Mouse (Mus musculus) CD4-positive, CD25-positive, alpha-beta regulatory T cell, adult 4 months (primary cell): Measurements from ENCODE around the gene Chmp4b. TPM values are rescaled to one million over a fixed set of nuclear protein-coding genes. Genes with fewer than 3 reads are reported as not detected.

Experiments
- ATAC-seq: one replicate; pipeline ENCODE4 v1.8.0; 2017
- polyA plus RNA-seq, 2 experiments: library from polyadenylated mRNA; unstranded; fragments of 100-300 nt; shearing (Covaris generic); gene quantifications; one replicate each; pipeline ENCODE4 v1.2.1; 2017

Gene Chmp4b
- polyA plus RNA-seq, 2 experiments from 2014 or later, result 2.4 to 6.2 TPM

DNA sequence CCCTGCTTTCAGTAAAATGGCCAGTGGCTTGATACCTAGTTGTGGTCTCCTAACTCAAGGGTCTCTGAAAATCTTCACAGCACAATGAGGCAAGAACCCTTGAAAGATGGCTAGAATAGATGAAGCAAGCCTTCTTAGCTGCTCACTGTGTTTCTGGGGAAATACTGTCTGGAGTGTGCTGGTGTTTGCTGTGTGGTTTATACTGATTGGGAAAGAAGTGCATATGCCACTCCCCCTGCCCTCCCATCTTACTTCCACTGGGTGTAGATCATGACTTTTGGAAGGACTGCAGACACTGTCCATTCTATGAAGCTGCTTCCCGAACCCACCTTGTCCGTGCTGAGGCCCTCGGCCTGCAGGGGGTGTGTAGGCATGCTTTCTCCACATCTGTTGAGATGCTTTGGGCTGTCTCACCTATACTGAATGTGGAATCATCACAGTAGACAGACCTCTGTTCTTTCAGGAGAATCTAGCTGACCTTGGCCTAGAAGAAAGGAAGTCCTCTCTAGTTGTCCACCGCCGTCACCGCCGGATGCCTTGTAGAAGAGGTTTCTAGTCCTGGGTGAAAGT is 33.5 kb downstream of the Chmp4b start:
- no peak for ATAC-seq

DNA sequence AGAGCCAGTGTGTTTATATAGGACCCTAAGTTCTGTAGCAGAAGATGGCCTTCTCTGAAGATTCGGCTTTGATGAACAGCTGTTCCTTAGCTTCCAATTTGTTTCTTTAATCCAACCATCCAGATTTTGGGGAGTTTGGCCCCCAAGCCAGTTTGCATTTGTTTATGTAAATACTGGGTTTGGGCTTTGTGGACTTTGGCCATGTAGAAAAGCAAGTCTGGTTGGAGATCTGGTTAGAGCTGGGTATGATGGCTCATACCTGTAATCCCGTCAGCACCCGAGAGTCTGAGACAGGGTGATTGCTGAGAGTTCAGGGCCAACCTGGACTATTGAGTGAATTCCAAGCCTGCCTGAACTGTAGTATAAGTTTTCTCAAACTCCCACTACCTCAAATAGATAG is 34.3 kb downstream of the Chmp4b start:
- no peak for ATAC-seq

DNA sequence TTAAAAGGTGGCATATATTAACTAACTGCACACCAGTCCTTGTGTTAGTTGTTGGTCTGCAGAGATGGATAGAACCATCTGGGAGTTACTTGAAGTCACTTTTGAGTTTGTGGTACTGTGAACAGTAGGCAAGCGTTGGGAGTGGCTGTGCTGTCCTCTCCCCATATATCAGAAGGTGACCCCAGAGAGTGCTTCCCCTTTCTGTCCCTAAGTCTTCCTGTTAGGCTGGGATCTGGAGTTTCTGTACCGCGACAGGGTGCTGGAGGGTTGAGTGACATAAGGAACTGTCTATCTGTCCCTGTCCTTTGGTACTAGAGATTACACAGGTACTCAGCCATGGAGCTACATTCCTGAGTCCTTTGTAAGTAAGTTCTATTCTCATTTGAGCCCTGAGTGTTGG is 35.3 kb downstream of the Chmp4b start:
- no peak for ATAC-seq

DNA sequence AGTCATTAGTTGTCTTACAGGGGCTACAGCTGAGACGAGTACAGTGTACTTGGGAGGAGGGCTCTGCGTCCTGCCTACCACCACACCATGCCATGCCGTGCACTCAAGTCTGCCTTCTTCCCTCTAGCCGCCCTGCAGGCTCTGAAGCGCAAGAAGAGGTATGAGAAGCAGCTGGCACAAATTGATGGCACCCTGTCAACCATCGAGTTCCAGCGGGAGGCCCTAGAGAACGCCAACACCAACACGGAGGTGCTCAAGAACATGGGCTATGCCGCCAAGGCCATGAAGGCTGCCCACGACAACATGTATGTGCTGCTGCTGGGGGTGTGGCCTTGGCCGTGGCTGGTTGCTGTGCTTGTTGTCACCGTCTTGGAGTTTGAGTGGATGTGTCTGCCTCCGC is 37.9 kb downstream of the Chmp4b start:
- no peak for ATAC-seq

DNA sequence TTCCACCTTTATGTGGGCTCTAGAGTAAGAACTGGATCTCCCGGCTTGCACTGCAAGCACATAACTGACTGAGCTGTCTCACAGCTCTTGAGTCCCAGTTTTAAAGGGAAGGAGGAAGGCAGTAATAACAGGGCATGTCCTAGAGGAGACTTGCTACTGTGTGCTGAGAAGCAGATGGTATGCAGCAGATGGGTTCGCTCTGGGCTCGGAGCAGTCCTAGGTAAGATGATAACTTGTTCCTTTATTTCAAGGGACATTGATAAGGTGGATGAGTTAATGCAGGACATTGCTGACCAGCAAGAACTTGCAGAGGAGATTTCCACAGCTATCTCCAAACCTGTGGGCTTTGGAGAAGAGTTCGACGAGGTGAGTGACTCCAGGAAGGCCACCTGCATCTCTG is 39.5 kb downstream of the Chmp4b start:
- no peak for ATAC-seq

DNA sequence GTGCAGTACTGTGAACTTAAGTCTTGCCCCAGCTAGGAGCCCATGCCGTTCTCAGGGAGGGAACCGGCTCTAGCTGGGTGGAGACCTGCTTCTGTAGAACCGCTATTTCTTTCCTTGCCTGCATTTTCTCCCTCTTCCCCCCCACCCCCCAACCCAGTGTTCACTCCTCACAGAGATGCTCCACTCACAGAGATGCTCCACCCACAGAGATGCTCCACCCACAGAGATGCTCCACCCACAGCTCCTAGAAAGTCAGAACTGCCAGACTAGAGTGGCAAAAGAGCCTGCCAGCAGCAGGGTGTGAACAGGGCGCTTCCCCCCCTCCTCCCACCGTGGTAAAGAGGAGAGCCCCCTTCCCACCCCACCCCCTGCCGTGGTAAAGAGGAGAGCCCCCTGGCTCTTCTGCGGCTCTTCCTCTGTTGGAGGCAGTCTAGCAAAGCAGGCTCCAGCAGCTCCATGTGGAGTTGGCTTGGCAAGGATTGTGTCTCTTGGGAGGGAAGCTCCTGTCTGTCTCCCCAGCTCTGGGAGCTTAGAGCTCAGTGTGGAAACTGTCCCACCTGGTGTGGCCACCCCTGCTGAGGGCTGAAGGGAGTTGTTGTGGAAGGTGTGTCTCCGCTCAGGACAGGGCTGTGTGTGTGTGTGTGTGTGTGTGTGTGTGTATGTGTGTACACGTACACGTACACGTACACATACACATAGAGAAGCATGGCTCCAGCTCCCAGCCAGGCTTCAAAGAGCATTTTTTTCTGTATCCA is 41.9 kb downstream of the Chmp4b start:
- ATAC-seq, result no peak

DNA sequence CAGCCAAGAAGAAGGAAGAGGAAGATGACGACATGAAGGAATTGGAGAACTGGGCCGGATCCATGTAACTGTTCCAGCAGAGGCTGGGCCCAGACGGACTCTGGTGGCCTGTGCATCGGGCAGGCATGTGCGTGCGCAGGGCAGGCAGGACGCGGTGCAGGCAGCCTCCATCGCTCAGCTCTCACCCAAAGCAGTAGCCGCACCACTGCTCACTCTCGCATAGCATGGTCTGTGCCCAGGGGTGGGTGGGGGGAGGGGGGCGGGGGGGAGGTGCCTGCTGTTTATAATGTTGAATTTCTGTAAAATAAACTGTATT is 42.4 kb downstream of the Chmp4b start:
- ATAC-seq, result no peak

DNA sequence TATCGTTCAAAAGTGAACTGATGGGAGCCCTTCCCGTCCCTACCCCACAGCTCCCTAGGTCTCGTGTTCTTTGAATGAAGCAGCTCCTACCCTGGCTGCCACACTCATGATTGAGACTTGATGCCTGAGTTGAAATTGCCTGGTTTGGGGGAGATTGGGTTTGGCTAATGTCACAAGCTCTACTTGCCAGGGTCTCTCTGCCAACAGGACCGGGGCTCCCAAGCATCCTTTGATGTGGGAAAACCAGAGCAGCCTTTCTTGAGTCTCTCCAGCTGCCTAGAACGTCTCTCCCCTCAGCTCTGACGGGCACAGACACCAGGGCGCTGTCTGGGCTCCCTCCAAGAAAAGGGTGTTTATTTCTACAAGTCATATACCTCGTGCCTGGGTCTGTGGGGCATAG is 44.2 kb downstream of the Chmp4b start:
- ATAC-seq, result no peak

DNA sequence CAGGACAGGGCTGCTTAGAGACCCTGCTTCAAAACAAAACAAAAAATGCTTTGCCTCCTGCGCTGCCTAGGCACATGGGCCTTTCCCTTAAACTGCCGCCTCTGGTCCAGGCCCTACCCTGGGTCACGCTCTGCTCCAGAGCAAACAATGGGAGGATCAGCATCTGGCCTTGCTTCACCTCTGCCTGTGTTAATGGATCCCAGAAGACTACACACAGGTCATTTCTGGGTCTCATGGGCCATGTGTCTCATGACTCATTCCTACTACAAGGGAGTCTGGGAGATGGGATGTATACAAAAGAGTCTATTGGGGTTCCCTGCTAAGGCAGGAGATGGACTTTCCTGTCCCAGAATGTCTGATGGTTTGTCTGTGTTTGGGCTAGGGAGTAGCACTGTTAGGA is 45.2 kb downstream of the Chmp4b start:
- ATAC-seq, result no peak

DNA sequence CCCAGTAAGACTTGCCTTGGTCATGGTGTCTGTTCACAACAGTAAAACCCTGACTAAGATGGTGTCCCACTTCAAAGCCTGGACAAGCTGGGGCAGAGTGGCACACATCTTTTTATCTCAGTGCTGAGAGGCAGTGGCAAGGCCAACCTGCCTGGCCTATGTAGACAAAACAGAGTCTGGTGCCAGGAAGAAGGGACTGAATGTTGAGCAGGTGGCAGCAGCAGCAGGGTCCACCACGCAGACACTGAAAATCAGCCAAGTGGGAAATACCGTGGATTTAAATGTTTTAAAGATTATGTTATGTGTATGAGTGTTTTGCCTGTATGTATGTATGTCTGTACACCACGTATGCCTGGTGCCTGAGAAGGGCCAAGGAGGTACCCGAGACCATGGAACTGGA is 47.9 kb downstream of the Chmp4b start:
- ATAC-seq, result no peak

DNA sequence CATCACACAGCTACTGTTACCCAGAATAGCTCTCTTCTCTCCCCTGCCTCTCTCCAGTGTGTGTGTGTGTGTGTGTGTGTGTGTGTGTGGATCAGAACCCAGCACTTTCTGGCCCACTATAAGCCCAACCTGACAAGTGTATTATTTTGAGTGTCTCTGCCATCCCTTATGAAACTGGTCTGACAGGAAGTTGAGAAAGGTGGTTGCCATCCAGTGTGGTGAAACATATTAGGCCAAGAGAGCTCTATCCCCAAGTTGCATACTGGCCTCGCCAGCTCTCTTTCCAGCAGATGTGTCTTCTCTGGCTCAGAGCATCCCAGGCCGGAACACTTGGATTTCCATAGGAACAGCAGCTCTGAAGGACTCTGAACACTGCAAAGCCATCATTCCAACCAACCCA is 48.7 kb downstream of the Chmp4b start:
- no peak for ATAC-seq

DNA sequence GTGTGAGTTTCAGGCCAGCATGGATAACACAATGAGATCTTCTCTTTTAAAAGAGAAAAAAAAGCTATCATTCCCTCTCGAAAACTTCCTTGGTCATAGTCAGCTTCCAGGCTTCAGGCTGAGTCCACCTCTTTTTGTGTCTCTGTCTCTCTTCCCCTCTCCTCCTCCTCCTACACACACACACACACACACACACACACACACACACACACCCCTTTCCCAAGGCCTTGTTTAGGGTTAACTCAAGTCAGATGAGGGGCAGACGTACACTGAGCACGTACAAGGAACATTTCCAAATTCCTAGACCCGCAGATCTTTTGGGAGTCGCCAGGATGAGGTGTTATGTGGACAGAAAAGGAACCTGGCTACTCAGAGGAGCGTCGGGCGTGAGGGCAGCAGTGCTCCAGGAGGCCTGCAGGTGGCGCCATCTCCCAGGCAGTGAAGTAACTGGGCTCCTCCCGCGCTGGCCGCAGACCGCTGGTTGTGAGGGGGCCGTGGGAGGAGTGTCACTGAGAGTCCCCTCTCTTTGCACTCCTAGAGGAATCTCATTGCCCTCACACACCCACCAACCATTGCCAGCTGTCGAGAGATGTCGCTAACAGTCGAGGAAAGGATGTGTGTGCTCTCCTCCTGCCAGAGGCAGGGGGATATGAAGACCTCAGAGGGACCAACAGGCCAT is 51.3 kb downstream of the Chmp4b start:
- no peak for ATAC-seq

DNA sequence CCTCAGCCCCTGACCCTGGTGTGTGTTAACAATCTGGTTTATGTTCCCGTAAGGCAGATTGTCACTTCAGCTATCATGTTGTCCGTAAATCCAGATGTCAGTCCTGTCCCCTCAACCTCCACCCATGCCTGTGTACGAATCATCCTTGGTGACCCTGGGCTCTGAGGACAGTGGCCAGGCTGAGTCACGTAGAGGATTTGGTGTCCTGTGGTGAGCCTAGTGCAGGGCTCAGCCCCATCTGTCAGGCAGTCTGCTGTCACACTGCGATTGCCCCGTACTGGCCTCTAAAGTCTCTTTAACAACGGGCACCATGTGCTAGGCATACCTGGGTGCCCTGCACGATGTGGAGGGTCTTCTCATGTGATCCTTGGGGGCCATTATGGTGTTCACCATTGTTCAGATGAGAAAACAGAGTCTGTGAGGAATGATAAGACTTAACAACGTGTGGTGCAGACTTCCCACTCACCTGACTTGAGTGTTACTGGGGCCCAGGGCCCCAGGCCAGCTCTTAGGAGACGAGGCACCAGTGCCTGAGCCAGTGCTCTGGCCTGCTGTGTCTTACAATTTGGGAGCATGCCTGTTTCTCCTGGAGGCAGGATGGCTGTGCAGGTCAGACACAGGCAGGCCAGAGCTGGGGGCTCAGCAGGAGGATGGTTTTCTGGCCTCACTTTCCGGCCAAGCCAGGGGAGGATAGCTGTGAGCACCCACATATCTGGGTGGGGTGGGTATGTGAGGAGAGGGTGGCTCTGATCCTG is 55.2 kb downstream of the Chmp4b start:
- ATAC-seq, result no peak

DNA sequence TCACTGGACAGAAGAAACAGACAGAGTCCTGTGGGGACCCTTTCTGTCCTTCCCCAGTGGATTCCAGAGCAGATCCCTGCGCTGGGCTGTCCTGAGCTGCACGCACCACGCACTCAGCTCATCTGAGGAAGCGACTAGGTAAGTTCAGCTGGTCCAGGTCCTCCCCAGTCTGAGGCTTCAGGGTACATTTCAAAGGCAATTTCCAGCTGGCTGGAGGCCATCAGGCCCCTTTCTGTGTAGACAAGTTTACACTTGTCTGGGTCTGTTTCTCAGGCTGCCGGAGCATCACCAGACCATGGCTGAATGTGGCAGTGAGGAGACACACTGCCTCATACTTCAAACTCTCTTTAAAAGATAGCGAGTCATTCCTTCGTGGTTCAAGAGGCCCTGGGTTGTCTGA is 55.8 kb downstream of the Chmp4b start:
- ATAC-seq, result no peak

DNA sequence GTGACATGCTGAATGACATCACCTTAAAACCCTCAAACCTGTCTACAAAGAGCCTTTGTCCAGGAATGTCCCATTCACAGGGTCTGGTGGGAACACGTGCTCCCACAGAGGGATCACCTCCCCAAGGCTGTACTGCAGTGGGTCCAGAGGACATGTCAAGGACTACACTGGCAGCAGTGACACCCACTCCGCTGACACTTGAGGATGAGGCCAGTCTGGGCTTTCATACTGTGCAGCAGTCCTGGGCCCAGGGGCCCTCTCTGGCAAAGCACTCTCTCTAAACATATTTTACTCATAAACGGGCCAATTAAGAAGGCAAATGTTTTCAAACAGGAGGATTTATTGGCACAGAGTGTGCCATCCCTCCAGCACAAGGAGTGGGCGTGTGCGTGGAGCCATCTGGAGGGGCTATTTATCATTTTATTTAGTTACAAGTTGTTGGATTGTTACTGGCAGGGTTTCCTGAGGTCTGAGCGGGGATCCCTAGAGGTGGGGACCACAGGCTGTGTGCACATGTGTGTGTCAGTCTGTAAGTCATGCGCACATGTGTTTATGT is 56.4 kb downstream of the Chmp4b start:
- ATAC-seq, result no peak

DNA sequence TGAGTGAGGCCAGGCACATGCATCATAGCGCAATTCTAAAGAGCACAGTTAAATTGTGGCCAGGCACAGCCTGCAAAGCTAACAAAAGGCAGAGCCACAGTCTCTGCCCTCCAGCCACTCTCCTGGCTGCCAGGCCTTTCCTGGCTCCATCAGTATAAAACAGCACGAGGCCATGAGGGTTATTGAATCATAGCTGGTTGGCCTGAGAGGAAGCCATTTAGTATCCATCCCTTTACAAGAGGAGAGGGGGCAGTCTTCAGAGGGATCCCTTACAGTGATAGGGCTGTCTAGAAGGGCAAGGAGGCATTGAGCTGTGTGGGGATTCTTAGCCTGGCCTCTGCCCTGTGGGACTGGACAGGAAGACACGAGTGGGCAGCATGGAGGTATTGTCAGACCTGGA is 60.2 kb downstream of the Chmp4b start:
- no peak for ATAC-seq

DNA sequence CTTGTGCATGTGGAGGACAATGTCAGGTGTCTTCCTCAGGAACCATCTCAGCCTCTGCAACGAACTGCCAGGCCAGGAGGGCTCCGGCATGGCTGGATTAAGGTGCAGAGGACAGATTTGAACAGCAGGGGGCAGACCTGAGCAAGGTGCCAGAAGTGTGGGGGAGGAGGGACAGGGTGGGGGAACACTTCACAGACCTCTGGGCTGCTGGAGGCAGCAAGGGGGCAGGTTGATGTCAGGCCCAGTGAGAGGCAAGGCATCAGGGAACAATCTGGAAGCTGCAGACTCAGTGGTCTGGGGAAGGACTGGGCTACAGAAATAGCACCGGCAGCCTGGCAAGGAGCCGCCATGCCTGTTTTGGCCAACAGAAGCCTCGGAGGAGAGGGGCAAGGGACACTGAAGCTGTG is 60.8 kb downstream of the Chmp4b start:
- peak; percentile 54 for ATAC-seq

DNA sequence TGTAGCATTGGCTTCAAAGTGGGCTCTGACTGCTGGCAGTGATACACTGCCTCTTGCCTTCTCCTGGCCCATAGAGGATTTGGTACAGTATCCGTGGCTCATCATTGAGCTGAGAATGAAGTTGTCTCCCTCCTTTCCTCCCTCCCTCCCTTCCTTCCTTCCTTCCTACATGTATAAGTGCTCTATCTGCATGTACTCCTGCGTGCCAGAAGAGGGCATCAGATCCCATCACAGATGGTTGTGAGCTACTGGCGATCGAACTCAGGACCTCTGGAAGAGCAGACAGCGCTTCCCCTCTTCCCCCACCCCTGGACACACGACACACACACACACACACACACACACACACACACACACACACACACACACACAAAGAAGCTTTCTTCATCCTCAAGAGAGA is 61.6 kb downstream of the Chmp4b start:
- no peak for ATAC-seq

DNA sequence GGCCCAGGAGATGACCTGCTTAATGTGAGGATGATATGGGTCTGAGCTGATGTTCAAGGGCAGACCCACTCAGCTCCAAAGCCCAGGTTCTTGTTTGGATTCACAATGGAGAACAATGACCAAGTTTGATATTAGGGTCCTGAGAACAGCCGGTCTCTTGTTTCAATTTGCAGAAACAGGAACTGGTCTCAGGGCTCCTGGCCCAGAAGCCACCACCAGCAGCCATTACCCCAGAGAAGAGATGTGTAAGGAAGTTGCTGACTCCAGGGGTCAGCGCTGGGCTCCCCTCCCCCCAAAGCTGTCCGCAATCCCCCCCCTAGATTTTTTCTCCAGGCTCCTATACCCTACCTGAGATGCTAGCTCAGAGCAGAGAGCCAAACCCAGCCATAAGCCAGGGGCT is 62.5 kb downstream of the Chmp4b start:
- no peak for ATAC-seq

DNA sequence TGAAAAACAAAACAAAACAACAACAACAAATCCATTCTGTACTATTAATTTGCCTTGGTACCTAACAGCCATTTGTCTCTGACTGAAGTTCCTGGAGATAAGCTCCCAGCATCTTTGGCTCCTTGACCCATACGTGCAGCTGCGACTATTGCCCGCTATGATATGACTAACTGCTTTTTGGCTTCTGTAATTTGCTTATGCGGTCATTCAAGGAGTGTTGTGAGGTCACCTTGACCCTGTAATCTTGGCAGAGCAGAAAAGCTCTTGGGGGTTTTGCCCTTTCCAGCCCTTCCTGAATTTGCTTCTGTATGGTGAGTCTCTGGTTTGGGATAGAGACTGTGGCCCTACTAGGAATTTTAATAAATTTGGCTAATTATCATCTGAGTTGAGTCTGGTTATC is 65.1 kb downstream of the Chmp4b start:
- no peak for ATAC-seq

DNA sequence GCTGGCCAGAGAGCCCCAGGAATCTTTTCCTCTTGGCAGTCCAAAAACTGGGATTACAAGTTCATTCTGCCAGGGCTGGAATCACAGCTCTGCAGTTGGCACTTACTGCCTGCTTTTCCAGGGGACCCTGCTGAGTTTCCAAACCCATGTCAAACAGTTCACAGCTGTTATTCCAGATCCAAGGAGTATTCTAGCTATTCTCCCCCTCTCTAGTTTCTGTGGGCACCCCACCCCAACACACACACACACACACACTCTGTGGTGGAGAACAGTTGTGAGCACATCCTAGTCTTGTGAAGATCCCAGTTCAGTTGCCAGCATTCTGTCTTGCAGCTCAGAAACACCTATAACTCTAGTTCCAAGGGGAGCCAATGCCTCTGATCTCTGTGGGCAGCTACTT is 65.6 kb downstream of the Chmp4b start:
- ATAC-seq, result no peak

DNA sequence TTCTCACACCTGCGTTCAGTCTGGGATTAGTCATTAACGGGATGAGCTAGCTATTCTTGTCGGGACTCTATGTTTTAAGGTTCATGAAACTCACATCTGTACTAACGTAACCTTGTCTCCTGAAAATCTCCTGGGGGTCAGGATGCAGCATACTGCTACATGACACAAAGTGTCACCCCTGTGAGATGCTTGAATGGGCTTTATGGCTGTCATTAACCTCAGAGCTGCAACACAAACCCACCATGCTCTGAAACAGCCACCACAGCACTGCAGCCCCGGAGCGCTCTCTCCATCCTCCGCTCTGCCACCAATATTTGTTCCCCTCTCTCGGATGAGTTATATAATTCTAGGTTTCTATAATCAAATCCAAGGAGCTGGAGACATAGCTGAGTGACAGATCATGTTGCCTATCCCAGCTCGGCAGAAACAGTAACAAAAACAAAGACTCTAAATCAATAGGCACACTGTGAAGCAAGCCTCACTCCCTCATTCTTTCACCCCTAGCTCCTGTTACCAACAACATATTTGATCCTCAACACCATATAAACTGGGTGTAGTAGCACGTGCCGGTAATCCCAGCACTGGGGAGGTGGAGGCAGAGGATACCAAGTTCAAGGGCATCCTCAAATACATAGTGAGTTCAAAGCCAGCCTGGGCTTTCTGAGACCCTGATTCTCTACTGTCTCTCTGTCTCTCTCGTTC is 67.5 kb downstream of the Chmp4b start:
- no peak for ATAC-seq

DNA sequence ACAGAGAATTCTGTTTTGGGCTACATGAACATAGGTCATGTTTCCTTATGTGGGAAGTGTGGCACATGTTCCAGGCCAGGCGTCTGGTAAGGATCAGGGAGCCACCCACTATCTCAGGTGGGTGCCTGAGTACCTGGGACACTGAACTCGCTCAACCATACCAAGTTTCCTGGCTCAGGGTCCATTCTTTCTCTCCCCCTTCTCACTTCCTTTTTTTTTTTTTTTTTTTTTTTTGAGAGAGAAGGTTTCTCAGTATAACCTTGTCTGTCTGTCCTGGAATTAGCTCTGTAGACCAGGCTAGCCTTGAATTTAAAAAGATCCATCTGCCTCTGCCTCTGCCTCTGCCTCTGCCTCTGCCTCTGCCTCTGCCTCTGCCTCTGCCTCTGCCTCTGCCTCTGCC is 68.8 kb downstream of the Chmp4b start:
- no peak for ATAC-seq
